Mouse (Mus musculus): Measurements from ENCODE around the gene Qrfpr.

Gene Qrfpr

GRCm38 (mm10) chr3:36150537-36150933, 71.6 kb downstream of the Qrfpr start:
- DNase-seq: no peak

DNA sequence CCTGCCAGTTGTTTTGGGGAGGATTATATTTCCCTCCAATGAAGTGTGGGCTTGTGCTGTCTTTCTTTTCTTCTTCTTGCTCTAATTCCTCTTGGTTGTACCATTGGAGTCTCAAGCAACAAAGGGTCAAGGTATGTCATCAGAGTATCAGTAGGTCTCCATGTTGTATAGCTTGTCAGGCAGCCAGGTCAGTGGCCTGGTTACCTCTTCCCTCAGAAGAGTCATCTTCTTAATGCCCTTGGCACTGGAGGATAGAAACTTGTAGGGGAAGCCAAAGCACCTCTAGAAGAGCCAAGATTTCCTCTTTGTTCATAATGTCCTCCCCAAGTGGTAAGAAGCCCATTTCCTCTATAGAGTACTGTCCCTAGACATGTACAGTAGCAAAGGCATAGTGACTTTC, 83.1 kb downstream of the Qrfpr start:
- no peak for DNase-seq

- DNase-seq: no peak
Measured at GRCm38 (mm10) chr3:36138171-36138660, 83.9 kb downstream of the Qrfpr start.

- no peak for DNase-seq
Measured at GRCm38 (mm10) chr3:36137560-36137959, 84.6 kb downstream of the Qrfpr start.

DNA sequence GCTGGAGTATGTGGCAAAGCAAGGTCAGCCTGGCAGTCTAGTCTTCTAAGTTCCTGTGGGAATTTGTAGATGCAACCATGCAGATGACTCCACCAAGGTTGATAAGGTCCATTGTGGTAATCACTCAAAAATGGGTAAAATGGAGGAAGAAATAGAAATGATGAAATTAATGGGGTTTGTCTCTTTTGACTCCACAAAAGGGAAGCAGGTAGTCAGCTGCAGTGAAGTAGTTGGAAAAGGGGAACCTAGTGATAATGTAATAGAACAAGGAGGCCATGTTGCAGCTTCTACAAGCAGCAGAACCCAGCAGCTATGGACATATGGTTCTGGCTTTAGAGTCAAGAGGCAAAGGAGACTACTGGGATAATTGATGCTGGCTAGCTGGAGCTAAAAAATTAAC, 86.0 kb downstream of the Qrfpr start:
- no peak for DNase-seq

Data from cerebellum, adult 8-10 months (tissue).